Comparison of ENCODE assay signal across 8 mouse cellular contexts in the genomic region with DNA sequence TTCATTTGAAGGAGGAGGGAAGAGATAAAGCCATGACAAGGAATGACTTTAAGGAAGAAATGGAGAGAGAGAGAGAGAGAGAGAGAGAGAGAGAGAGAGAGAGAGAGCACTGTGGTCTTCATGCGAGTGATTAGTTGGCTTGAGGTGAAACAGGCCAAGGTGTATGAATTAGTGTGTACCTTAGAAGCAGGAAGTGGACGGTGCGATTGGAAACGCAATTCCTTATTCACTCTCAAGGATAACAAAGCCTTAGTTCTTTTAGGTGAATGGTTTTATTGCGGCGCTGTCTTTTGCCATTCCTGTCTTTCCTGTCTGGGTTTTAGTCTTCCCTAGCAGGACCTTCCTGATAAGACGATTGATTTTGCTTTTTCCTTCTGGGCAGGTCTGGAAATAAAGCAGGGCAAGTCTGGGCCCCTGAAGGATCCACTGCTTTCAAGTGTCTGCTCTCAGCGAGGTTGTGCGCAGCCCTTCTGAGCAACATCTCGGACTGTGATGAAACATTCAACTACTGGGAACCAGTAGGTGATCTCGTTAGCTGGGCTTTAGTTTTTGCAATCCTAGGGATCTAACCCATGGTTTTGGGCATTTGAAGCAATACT. TPM values are rescaled to one million over a fixed set of nuclear protein-coding genes. Genes with fewer than 3 reads are reported as not detected.
DNase-seq lines count a peak whose midpoint lies in the region; ATAC-seq lines count a peak whose summit lies in the region.
"Had no signal": no experiment of that assay in that cellular context is flagged by ENCODE, and none has a peak within 500 bp of the region (broad histone marks: within the 10 kb centered on the region; RNA-seq: fewer than 3 reads in every experiment).

No protein-coding gene starts in this region.

- DNase-seq in lung, postnatal 10 days = no peak
- DNase-seq in forebrain, embryonic 11.5 days (ENCODE audit: low spot score) = no peak
- no peak for DNase-seq in urinary bladder, postnatal 4 days (ENCODE audit: low spot score in 2 of 2)
- no peak for DNase-seq in right cerebral cortex, postnatal 36 days (ENCODE audit: low spot score in 2 of 2)
- DNase-seq: right cerebral cortex, adult 18-20 months had no signal

- peak overlapping the region; percentile 97 for H3K9ac ChIP-seq in lung, embryonic 16.5 days (ENCODE audit: low read length)
- H3K9ac ChIP-seq in forebrain, embryonic 11.5 days (ENCODE audit: low read length) = peak overlapping the region; percentile 94
- H3K9ac ChIP-seq in limb, embryonic 13.5 days = peak overlapping the region; percentile 87
- peak overlapping the region; percentile 85 for H3K9ac ChIP-seq in stomach, embryonic 14.5 days (replicated peaks; ENCODE audit: low read depth, low read length)

- ATAC-seq in lung, embryonic 16.5 days (ENCODE audit: low read depth) = no peak
- no peak for ATAC-seq in forebrain, embryonic 11.5 days (replicated peaks; ENCODE audit: low FRiP score)
- ATAC-seq in limb, embryonic 13.5 days (ENCODE audit: low FRiP score, low read depth) = no peak
- ATAC-seq in stomach, embryonic 14.5 days (ENCODE audit: insufficient number of reproducible peaks, insufficient read depth, low FRiP score, low read depth) = no peak

- WGBS in lung, embryonic 16.5 days = 43% methylated on average over 11 of the region's 11 CpGs
- WGBS in forebrain, embryonic 11.5 days = 69% methylated on average over 11 of the region's 11 CpGs
- WGBS in limb, embryonic 13.5 days = 55% methylated on average over 11 of the region's 11 CpGs
- WGBS in stomach, embryonic 14.5 days = 47% methylated on average over 11 of the region's 11 CpGs

- H3K4me2 ChIP-seq in lung, embryonic 16.5 days (ENCODE audit: low read depth, low read length) = peak overlapping the region; percentile 91
- H3K4me2 ChIP-seq in forebrain, embryonic 11.5 days (ENCODE audit: low read depth, low read length, severe bottlenecking) = peak overlapping the region; percentile 88
- H3K4me2 ChIP-seq in limb, embryonic 13.5 days (replicated peaks) = peak overlapping the region; percentile 83
- peak overlapping the region; percentile 91 for H3K4me2 ChIP-seq in stomach, embryonic 14.5 days (replicated peaks; ENCODE audit: low read depth, low read length)

- H3K36me3 ChIP-seq in lung, embryonic 16.5 days (ENCODE audit: control insufficient read depth, insufficient read depth, low read length) = peaks cover 11% of the 10 kb centered on the region; the same call in 1 of the 2 replicates
- no peaks in the 10 kb centered on the region; the same call in 1 of the 2 replicates for H3K36me3 ChIP-seq in forebrain, embryonic 11.5 days (ENCODE audit: control insufficient read depth, insufficient read depth, low read length)
- peaks cover 44% of the 10 kb centered on the region for H3K36me3 ChIP-seq in limb, embryonic 13.5 days
- peaks cover 24% of the 10 kb centered on the region for H3K36me3 ChIP-seq in stomach, embryonic 14.5 days (ENCODE audit: control insufficient read depth, insufficient read depth, low read length)

- no peaks in the 10 kb centered on the region for H3K27me3 ChIP-seq in lung, embryonic 16.5 days (ENCODE audit: control insufficient read depth, insufficient read depth, low read depth, low read length)
- H3K27me3 ChIP-seq in forebrain, embryonic 11.5 days (ENCODE audit: control insufficient read depth, insufficient read depth, low read length) = no peaks in the 10 kb centered on the region
- no peaks in the 10 kb centered on the region for H3K27me3 ChIP-seq in limb, embryonic 13.5 days
- H3K27me3 ChIP-seq in stomach, embryonic 14.5 days (ENCODE audit: control insufficient read depth, insufficient read depth, low read length) = no peaks in the 10 kb centered on the region

- no peaks in the 10 kb centered on the region for H3K9me3 ChIP-seq in lung, embryonic 16.5 days (ENCODE audit: control insufficient read depth, low read length)
- H3K9me3 ChIP-seq in forebrain, embryonic 11.5 days (ENCODE audit: control insufficient read depth, low read length) = no peaks in the 10 kb centered on the region
- H3K9me3 ChIP-seq in limb, embryonic 13.5 days = no peaks in the 10 kb centered on the region
- no peaks in the 10 kb centered on the region for H3K9me3 ChIP-seq in stomach, embryonic 14.5 days (ENCODE audit: control insufficient read depth, low read depth, low read length)

- H3K4me1 ChIP-seq in lung, embryonic 16.5 days (replicated peaks; ENCODE audit: control insufficient read depth, insufficient read depth, low read length) = peaks cover 11% of the 10 kb centered on the region
- H3K4me1 ChIP-seq in forebrain, embryonic 11.5 days (replicated peaks; ENCODE audit: control insufficient read depth, insufficient read depth, low read length) = peaks cover 9% of the 10 kb centered on the region; the same call in 1 of the 2 replicates
- H3K4me1 ChIP-seq in limb, embryonic 13.5 days = peaks cover 17% of the 10 kb centered on the region
- peaks cover 13% of the 10 kb centered on the region; the same call in 1 of the 2 replicates for H3K4me1 ChIP-seq in stomach, embryonic 14.5 days (ENCODE audit: control insufficient read depth, insufficient read depth, low read length)

- H3K4me3 ChIP-seq in lung, embryonic 16.5 days (ENCODE audit: low read length) = peak overlapping the region; percentile 98
- peak overlapping the region; percentile 91 for H3K4me3 ChIP-seq in forebrain, embryonic 11.5 days (ENCODE audit: low read depth, low read length)
- peak overlapping the region; percentile 74 for H3K4me3 ChIP-seq in limb, embryonic 13.5 days
- peak overlapping the region; percentile 94 for H3K4me3 ChIP-seq in stomach, embryonic 14.5 days (ENCODE audit: low read depth, low read length)

- H3K27ac ChIP-seq in lung, embryonic 16.5 days (ENCODE audit: low read length) = no peak overlapping the region
- no peak overlapping the region for H3K27ac ChIP-seq in forebrain, embryonic 11.5 days (ENCODE audit: low read depth, low read length)
- H3K27ac ChIP-seq in limb, embryonic 13.5 days = no peak overlapping the region; the same call in 1 of the 2 replicates
- no peak overlapping the region for H3K27ac ChIP-seq in stomach, embryonic 14.5 days (ENCODE audit: low read length)

RNA-seq across cellular contexts. Expression of gene 1110032A03Rik, which starts 0.9 kb away (rescaled TPM):
- 46.3 and 51.8 TPM in 2 replicates for polyA plus RNA-seq in lung, embryonic 16.5 days (2015; fragmentation: Nextera tagmentation; extraction: Ambion mirVana)
- polyA plus RNA-seq in forebrain, embryonic 11.5 days (2014; fragmentation: Nextera tagmentation; extraction: Ambion mirVana) = 28.7 and 31.2 TPM in 2 replicates
- 31.3 and 36.2 TPM in 2 replicates for polyA plus RNA-seq in limb, embryonic 13.5 days (2015; fragmentation: Nextera tagmentation; extraction: Ambion mirVana)
- 34.4 and 37.8 TPM in 2 replicates for polyA plus RNA-seq in stomach, embryonic 14.5 days (2014; fragmentation: Nextera tagmentation; extraction: Ambion mirVana)

RNA-seq across cellular contexts. Expression of gene Alg9, which starts 1.4 kb away (rescaled TPM):
- 35.0 and 39.0 TPM in 2 replicates for polyA plus RNA-seq in lung, embryonic 16.5 days (2015; fragmentation: Nextera tagmentation; extraction: Ambion mirVana)
- 33.4 and 40.3 TPM in 2 replicates for polyA plus RNA-seq in forebrain, embryonic 11.5 days (2014; fragmentation: Nextera tagmentation; extraction: Ambion mirVana)
- 34.1 and 37.3 TPM in 2 replicates for polyA plus RNA-seq in limb, embryonic 13.5 days (2015; fragmentation: Nextera tagmentation; extraction: Ambion mirVana)
- polyA plus RNA-seq in stomach, embryonic 14.5 days (2014; fragmentation: Nextera tagmentation; extraction: Ambion mirVana) = 38.9 and 46.1 TPM in 2 replicates

RNA-seq across cellular contexts. Expression of gene Fdxacb1, which starts 8.2 kb away (rescaled TPM):
- 13.8 and 15.0 TPM in 2 replicates for polyA plus RNA-seq in lung, embryonic 16.5 days (2015; fragmentation: Nextera tagmentation; extraction: Ambion mirVana)
- 12.6 and 14.0 TPM in 2 replicates for polyA plus RNA-seq in forebrain, embryonic 11.5 days (2014; fragmentation: Nextera tagmentation; extraction: Ambion mirVana)
- polyA plus RNA-seq in limb, embryonic 13.5 days (2015; fragmentation: Nextera tagmentation; extraction: Ambion mirVana) = 11.0 and 11.3 TPM in 2 replicates
- polyA plus RNA-seq in stomach, embryonic 14.5 days (2014; fragmentation: Nextera tagmentation; extraction: Ambion mirVana) = 13.7 and 14.0 TPM in 2 replicates

RNA-seq across cellular contexts. Expression of gene Hspb2, which starts 24.1 kb away (rescaled TPM):
- 21.1 and 26.2 TPM in 2 replicates for polyA plus RNA-seq in lung, embryonic 16.5 days (2015; fragmentation: Nextera tagmentation; extraction: Ambion mirVana)
- polyA plus RNA-seq in forebrain, embryonic 11.5 days (2014; fragmentation: Nextera tagmentation; extraction: Ambion mirVana) = 0.73 TPM in 1 of 2 replicates, not detected in the other
- polyA plus RNA-seq in limb, embryonic 13.5 days (2015; fragmentation: Nextera tagmentation; extraction: Ambion mirVana) = 37.8 and 39.3 TPM in 2 replicates
- polyA plus RNA-seq in stomach, embryonic 14.5 days (2014; fragmentation: Nextera tagmentation; extraction: Ambion mirVana) = 1.5 and 3.2 TPM in 2 replicates

RNA-seq across cellular contexts. Expression of gene Cryab, which starts 25.1 kb away (rescaled TPM):
- 173 and 174 TPM in 2 replicates for polyA plus RNA-seq in lung, embryonic 16.5 days (2015; fragmentation: Nextera tagmentation; extraction: Ambion mirVana)
- 5.5 and 6.0 TPM in 2 replicates for polyA plus RNA-seq in forebrain, embryonic 11.5 days (2014; fragmentation: Nextera tagmentation; extraction: Ambion mirVana)
- polyA plus RNA-seq in limb, embryonic 13.5 days (2015; fragmentation: Nextera tagmentation; extraction: Ambion mirVana) = 71.2 and 74.0 TPM in 2 replicates
- polyA plus RNA-seq in stomach, embryonic 14.5 days (2014; fragmentation: Nextera tagmentation; extraction: Ambion mirVana) = 43.7 and 47.9 TPM in 2 replicates
